Mouse (Mus musculus): ENCODE measurements around the gene Mthfsd.

DNA sequence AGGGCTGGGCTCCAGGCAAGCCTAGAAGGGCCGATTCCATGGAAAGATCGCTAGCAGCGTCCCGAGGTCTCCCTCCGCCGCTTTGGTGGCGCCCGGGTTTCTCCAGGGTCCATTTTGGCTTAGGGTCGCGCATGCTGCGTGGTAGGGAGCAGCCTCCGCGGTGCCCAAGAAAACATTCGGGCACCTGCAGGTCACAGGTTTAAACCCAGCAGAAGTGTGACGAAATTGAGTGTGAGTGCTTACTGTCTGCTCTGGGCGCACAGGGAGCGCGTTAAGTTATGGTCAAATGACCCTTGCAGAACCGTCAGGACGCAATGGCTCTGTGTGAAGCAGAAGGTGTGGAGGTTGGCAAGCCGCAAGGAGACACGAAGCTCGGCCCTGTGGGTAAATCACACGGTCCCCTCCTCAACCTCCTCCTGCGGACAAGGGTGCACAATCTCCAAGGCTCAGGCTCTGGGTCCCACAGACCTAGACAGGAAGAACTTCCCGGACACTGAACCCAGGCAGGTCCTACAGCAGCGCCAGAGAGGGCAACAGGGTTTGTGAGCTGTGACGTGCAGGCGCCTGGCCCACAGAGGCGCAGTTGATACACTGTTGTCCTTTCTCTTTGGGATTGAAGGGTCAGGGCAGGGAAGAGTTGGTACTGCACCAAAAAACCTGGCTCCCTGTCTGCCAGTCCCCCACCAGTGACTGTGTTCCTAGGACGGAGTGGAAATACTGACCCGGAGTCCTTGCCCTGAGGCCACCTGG, 18.4 kb downstream of the Mthfsd start:
- TF ChIP-seq CTCF (IDR thresholded peaks at IDR 0.05; ENCODE audit: low read depth) = no peak
- no peak for TF ChIP-seq EP300 (IDR thresholded peaks at IDR 0.05; ENCODE audit: low read depth)

Data from liver, postnatal 0 days (tissue).